Mouse (Mus musculus): ENCODE data around the gene Eef1g. TPM values are rescaled to one million over a fixed set of nuclear protein-coding genes. Genes with fewer than 3 reads are reported as not detected.
A peak's percentile ranks its signal among the peaks of the same experiment; 100 is the strongest.
"Not testable (repeated sequence)": the region's sequence is repeated elsewhere in the genome, so short reads cannot be mapped to it uniquely, and the experiment has no call there.

Gene Eef1g
- polyA plus RNA-seq, 1 experiment from 2014 or later: 563 TPM

- Histone ChIP-seq H3K4me3 (peak within 1 kb of the TSS; percentile 85), H3K27me3 (ENCODE audit: low read depth, poor library complexity, severe bottlenecking) (no peaks in the 10 kb centered on the region), H3K9me3 (replicated peaks) (no peaks in the 10 kb centered on the region), H3K27ac (peak within 1 kb of the TSS; percentile 85), H3K4me1 (peaks cover 20% of the 10 kb centered on the region), H3K36me3 (peaks cover 80% of the 10 kb centered on the region)
- WGBS: 5% methylated on average over 46 of the region's 46 CpGs
- peak; percentile 86 for DNase-seq (ENCODE audit: low spot score)
Measured at GRCm38 (mm10) chr19:8953135-8954039, 13.5 kb upstream of the Eef1g start, which contains the start of gene Tut1. Tut1 (plus strand) TSS chr19:8953847.

GRCm38 (mm10) chr19:8954171-8954570 is 12.7 kb upstream of the Eef1g start:
- H3K4me1 ChIP-seq: peaks cover 20% of the 10 kb centered on the region
- 10% methylated on average over 9 of the region's 9 CpGs for WGBS
- no peaks in the 10 kb centered on the region for H3K27me3 ChIP-seq (ENCODE audit: low read depth, poor library complexity, severe bottlenecking)
- H3K9me3 ChIP-seq (replicated peaks): no peaks in the 10 kb centered on the region
- peaks cover 80% of the 10 kb centered on the region for H3K36me3 ChIP-seq
- peak overlapping the region; percentile 85 for H3K4me3 ChIP-seq
- peak overlapping the region; percentile 85 for H3K27ac ChIP-seq
- no peak for DNase-seq (ENCODE audit: low spot score)

GRCm38 (mm10) chr19:8962256-8962655 is 4.6 kb upstream of the Eef1g start:
- 81% methylated on average over 2 of the region's 2 CpGs for WGBS
- H3K27me3 ChIP-seq (ENCODE audit: low read depth, poor library complexity, severe bottlenecking): no peaks in the 10 kb centered on the region
- no peak overlapping the region for H3K4me3 ChIP-seq
- DNase-seq (ENCODE audit: low spot score): no peak
- peaks cover 88% of the 10 kb centered on the region for H3K36me3 ChIP-seq
- no peak overlapping the region for H3K27ac ChIP-seq
- peaks cover 15% of the 10 kb centered on the region for H3K4me1 ChIP-seq
- H3K9me3 ChIP-seq (replicated peaks): no peaks in the 10 kb centered on the region

- peak overlapping the region; percentile 88 for H3K27ac ChIP-seq
- WGBS: 90% methylated on average over 11 of the region's 11 CpGs
- no peak for DNase-seq (ENCODE audit: low spot score)
- no peaks in the 10 kb centered on the region for H3K27me3 ChIP-seq (ENCODE audit: low read depth, poor library complexity, severe bottlenecking)
- H3K36me3 ChIP-seq: peaks cover 78% of the 10 kb centered on the region
- H3K4me3 ChIP-seq: peak overlapping the region; percentile 73
- H3K9me3 ChIP-seq (replicated peaks): no peaks in the 10 kb centered on the region
- H3K4me1 ChIP-seq: peaks cover 19% of the 10 kb centered on the region
Measured at GRCm38 (mm10) chr19:8965075-8965474, 1.8 kb upstream of the Eef1g start.

GRCm38 (mm10) chr19:8965771-8966170 is 1.1 kb upstream of the Eef1g start:
- peak overlapping the region; percentile 73 for H3K4me3 ChIP-seq
- no peak for DNase-seq (ENCODE audit: low spot score)
- peak overlapping the region; percentile 88 for H3K27ac ChIP-seq
- no peaks in the 10 kb centered on the region for H3K27me3 ChIP-seq (ENCODE audit: low read depth, poor library complexity, severe bottlenecking)
- H3K4me1 ChIP-seq: peaks cover 19% of the 10 kb centered on the region
- WGBS: 79% methylated on average over 8 of the region's 8 CpGs
- H3K9me3 ChIP-seq (replicated peaks): no peaks in the 10 kb centered on the region
- peaks cover 78% of the 10 kb centered on the region for H3K36me3 ChIP-seq

- 49% methylated on average over 5 of the region's 5 CpGs for WGBS
- H3K27me3 ChIP-seq (ENCODE audit: low read depth, poor library complexity, severe bottlenecking): no peaks in the 10 kb centered on the region
- no peak for DNase-seq (ENCODE audit: low spot score)
- H3K27ac ChIP-seq: peak overlapping the region; percentile 88
- H3K4me1 ChIP-seq: peaks cover 19% of the 10 kb centered on the region
- H3K4me3 ChIP-seq: peak overlapping the region; percentile 73
- H3K36me3 ChIP-seq: peaks cover 78% of the 10 kb centered on the region
- H3K9me3 ChIP-seq (replicated peaks): no peaks in the 10 kb centered on the region
Measured at GRCm38 (mm10) chr19:8966198-8966589, 647 bp upstream of the Eef1g start.

GRCm38 (mm10) chr19:8967373-8967743 is 517 bp downstream of the Eef1g start:
- H3K4me1 ChIP-seq: peaks cover 19% of the 10 kb centered on the region
- H3K27ac ChIP-seq: peak overlapping the region; percentile 88
- H3K4me3 ChIP-seq: peak overlapping the region; percentile 73
- 0% methylated on average over 8 of the region's 8 CpGs for WGBS
- no peaks in the 10 kb centered on the region for H3K9me3 ChIP-seq (replicated peaks)
- DNase-seq (ENCODE audit: low spot score): no peak
- no peaks in the 10 kb centered on the region for H3K27me3 ChIP-seq (ENCODE audit: low read depth, poor library complexity, severe bottlenecking)
- H3K36me3 ChIP-seq: peaks cover 78% of the 10 kb centered on the region

- DNase-seq (ENCODE audit: low spot score): no peak
- H3K4me1 ChIP-seq: peaks cover 19% of the 10 kb centered on the region
- peak overlapping the region; percentile 88 for H3K27ac ChIP-seq
- H3K4me3 ChIP-seq: peak overlapping the region; percentile 73
- H3K36me3 ChIP-seq: peaks cover 78% of the 10 kb centered on the region
- H3K27me3 ChIP-seq (ENCODE audit: low read depth, poor library complexity, severe bottlenecking): no peaks in the 10 kb centered on the region
- WGBS: 6% methylated on average over 9 of the region's 9 CpGs
- H3K9me3 ChIP-seq (replicated peaks): no peaks in the 10 kb centered on the region
Measured at GRCm38 (mm10) chr19:8967893-8968292, 1.1 kb downstream of the Eef1g start.

GRCm38 (mm10) chr19:8972491-8972890 is 5.7 kb downstream of the Eef1g start:
- 94% methylated on average over 8 of the region's 8 CpGs for WGBS
- not testable (repeated sequence) for H3K4me3 ChIP-seq; H3K27me3 ChIP-seq (ENCODE audit: low read depth, poor library complexity, severe bottlenecking); H3K4me1 ChIP-seq; DNase-seq (ENCODE audit: low spot score); H3K9me3 ChIP-seq (replicated peaks); H3K27ac ChIP-seq
- peaks cover 92% of the 10 kb centered on the region for H3K36me3 ChIP-seq

- H3K27me3 ChIP-seq (ENCODE audit: low read depth, poor library complexity, severe bottlenecking): no peaks in the 10 kb centered on the region
- WGBS: 94% methylated on average over 1 of the region's 1 CpGs
- no peak overlapping the region for H3K27ac ChIP-seq
- no peaks in the 10 kb centered on the region; the same call in 1 of the 2 replicates for H3K4me1 ChIP-seq
- DNase-seq (ENCODE audit: low spot score): no peak
- H3K9me3 ChIP-seq (replicated peaks): no peaks in the 10 kb centered on the region
- no peak overlapping the region for H3K4me3 ChIP-seq
- peaks cover 100% of the 10 kb centered on the region for H3K36me3 ChIP-seq
Measured at GRCm38 (mm10) chr19:8974638-8975037, 7.8 kb downstream of the Eef1g start.

- H3K27ac ChIP-seq: no peak overlapping the region
- no peak overlapping the region for H3K4me3 ChIP-seq
- no peaks in the 10 kb centered on the region for H3K27me3 ChIP-seq (ENCODE audit: low read depth, poor library complexity, severe bottlenecking)
- 95% methylated on average over 2 of the region's 2 CpGs for WGBS
- H3K4me1 ChIP-seq: no peaks in the 10 kb centered on the region; the same call in 1 of the 2 replicates
- H3K36me3 ChIP-seq: peaks cover 100% of the 10 kb centered on the region
- no peak for DNase-seq (ENCODE audit: low spot score)
- no peaks in the 10 kb centered on the region for H3K9me3 ChIP-seq (replicated peaks)
Measured at GRCm38 (mm10) chr19:8975491-8975890, 8.7 kb downstream of the Eef1g start.

GRCm38 (mm10) chr19:8976535-8976934 is 9.7 kb downstream of the Eef1g start:
- H3K27ac ChIP-seq: no peak overlapping the region; the same call in 1 of the 2 replicates

GRCm38 (mm10) chr19:8980771-8981170 is 13.9 kb downstream of the Eef1g start:
- Histone ChIP-seq H3K9me3 (replicated peaks) (no peaks in the 10 kb centered on the region), H3K27ac (no peak overlapping the region; the same call in 1 of the 2 replicates), H3K36me3 (peaks cover 62% of the 10 kb centered on the region), H3K4me3 (no peak overlapping the region), H3K4me1 (peaks cover 19% of the 10 kb centered on the region), H3K27me3 (ENCODE audit: low read depth, poor library complexity, severe bottlenecking) (no peaks in the 10 kb centered on the region)
- 59% methylated on average over 5 of the region's 5 CpGs for WGBS
- DNase-seq (ENCODE audit: low spot score): no peak

More at GRCm38 (mm10) chr19:8976535-8976934, 9.7 kb downstream of the Eef1g start:
- peaks cover 97% of the 10 kb centered on the region for H3K36me3 ChIP-seq
- DNase-seq (ENCODE audit: low spot score): peak; percentile 70
- no peaks in the 10 kb centered on the region for H3K9me3 ChIP-seq (replicated peaks)
- 50% methylated on average over 3 of the region's 3 CpGs for WGBS
- H3K4me3 ChIP-seq: no peak overlapping the region
- no peaks in the 10 kb centered on the region for H3K27me3 ChIP-seq (ENCODE audit: low read depth, poor library complexity, severe bottlenecking)
- H3K4me1 ChIP-seq: no peaks in the 10 kb centered on the region; the same call in 1 of the 2 replicates
